Mouse (Mus musculus) left cerebral cortex, postnatal 36 days (tissue): ENCODE measurements at regions not wholly inside any gene's neighbourhood (a gene's known extent, or its start where the extent isn't known, plus 50 kb on each side); places are given as distances from the start of the nearest gene placed in this dataset.
"Not testable (repeated sequence)": the region's sequence is repeated elsewhere in the genome, so short reads cannot be mapped to it uniquely, and the experiment has no call there.

ENCODE experiments used
- DNase-seq, 2 experiments: peaks; one replicate each; pipeline ENCODE4 v3.0.0; 2021 to 2022; ENCODE audit warnings: low spot score in 2 of 2, mixed read lengths in 1 of 2
- intact Hi-C: fragments of 180-260 bp; cut with DNase I; formaldehyde crosslinking; loops from one replicate; pipeline ENCODE4 v1.15.1; 2025

DNA sequence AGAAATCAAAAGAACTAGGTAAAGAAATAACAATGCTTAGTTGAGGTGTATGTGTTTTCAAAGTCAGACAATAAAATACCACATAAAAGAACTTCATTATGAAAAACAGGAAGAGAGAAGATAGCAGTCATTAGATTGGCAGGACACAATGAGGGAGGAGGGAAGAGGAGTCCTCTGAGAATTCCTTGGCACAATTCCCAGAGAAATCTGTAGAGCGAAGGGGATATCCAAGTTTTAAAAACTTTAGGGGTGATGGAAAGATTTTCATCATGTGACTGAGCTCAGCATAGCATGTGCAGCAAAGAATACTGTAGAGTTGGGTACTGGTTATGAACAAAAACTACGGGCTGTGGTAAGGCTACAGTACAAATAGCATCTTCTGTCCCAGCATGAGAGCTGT, 141.3 kb upstream of the Ddhd1 start:
- no peak for DNase-seq
- intact Hi-C loops, result no loop called here

DNA sequence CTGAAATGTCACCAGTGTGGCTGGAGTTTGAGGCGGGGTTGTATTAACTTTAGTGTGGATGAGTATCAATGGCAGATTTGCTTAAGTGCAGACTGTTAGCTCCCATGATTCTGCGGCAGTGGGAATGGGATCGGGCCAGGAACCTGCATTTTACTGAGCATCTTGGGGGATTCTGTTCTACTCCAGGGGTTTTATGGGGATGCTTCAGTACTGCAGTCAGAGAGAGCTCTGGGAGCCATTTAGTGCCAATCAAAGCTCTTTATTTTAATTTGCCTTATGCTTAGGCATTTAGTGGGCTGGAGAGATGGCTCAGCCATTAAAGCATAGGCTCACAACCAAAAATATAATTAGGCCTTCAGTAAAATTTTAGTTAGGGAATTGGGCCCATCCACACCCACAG, 148.0 kb upstream of the Ddhd1 start:
- no peak for DNase-seq
- intact Hi-C loops, result no loop called here

DNA sequence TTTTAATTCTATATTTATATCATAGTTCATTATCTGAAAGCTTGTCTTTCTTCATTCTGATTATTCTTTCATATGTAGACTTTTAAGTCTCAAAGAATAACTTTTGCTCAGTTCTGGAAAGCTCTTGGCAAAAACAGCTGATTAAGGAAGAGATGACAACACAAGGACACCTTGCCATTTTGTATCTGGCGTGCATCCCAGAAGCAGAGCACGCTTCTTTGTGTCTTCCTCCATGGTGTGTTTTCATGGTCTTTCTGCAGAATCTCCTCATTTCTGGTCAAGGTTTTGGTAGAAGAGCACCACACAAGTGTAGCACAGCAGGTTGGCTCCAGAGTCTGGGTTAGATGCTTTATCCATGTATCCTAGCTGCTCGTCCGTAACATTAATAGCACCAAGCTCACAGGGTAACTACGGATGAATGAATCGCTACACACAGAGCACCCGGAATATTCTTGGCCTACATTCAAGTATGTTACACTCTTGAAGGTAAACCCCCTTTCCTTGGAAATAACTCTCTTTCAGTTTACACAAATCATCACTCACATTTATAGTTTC, 148.9 kb upstream of the Ddhd1 start:
- intact Hi-C loops, result no loop called here

DNA sequence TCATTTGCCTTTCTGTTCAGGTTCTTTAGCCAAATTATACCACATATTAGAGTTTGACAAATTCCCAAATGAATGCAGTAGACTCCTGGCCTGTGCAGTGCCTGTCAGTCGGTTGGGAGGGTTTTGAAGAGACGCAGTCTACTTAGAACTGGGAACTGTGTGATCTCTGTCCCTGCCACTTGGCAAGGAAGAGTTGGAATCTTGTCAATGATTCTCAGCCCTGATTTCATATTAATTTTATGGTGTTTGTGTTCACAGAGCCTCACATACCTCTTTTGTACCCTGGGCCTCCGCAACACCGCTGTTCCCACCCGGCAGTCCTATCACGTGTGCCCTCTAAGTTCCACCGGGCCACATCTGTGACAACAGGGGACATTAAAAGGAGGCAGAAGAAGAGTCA, 149.8 kb upstream of the Ddhd1 start:
- intact Hi-C loops, result no loop called here
- no peak for DNase-seq

More for the DNA sequence above, 148.9 kb upstream of the Ddhd1 start:
- DNase-seq, result no peak

DNA sequence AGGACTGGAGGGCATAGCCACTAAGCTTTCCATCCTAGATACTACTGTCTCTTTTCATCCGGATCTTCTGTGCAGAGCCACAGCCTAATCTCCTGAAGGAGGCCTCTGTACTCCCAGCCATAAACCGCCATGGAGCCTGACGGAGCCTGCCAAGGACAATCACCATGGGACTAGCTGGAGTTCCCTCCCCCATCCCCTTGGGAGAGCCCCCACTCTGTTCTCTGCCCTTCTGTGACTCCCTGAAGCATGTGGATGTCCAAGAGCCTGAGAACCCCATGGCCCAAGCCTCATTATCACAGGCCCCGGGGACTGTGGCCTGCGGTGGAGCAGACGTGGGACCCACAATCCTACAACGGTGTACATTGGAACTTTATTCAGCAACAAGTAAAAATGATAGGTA, 151.5 kb upstream of the Ddhd1 start:
- no peak for DNase-seq
- intact Hi-C loops, result no loop called here

DNA sequence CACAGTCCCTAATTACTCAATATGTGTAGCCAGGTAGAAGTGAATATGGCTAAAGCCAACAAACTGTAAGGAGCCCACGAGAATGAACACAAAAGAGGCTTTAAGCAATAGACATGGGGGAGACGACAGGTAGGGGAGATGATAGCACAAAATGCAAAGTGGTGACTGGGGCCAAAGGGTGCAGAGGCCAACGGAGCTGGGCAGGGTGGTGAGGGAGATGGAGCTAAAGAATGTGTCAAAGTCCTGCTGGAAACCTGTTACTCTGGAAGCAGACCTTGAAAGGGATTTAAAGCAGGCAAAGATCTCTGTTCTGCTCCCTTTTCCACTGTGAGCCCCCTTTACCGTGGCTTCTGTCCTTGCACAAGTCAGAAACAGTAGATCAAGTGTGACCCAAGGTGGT, 152.2 kb upstream of the Ddhd1 start:
- no peak for DNase-seq
- intact Hi-C loops, result no loop called here

DNA sequence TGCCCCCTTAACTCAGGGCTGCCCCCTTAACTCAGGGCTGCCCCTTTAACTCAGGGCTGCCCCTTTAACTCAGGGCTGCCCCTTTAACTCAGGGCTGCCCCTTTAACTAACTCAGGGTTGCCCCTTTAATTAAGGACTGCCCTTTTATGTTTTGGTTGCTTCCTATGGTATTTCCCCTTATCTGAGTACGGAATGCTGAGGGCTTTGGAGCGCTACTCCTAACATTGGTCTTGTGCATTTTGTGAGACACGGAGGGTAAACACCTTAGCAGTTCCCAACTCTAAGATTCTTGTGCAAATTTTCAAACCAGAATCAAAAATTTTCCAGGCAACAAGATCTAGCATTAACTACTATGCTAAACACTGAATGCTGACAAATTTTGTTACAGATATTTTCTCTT, 152.7 kb upstream of the Ddhd1 start:
- no peak for DNase-seq
- intact Hi-C loops, result no loop called here

DNA sequence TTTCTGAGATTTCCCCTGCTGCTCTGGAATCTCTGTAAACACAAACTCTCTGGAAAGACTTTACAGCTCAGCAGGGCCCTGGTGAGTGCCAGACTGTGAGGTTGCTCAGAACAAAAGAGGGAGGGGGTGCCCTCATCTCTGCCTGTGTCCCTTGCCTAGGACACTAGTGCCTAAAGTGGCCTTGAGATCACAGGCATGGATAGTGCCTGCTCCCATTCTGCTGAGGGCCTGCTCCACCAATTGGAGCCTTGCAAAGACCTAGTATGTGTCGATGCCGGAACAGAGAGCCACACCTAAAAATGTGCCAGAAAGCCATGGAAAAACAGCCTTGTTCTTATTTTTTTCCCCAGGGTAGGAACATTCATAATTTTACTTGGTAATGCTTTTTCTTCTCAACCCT, 157.7 kb upstream of the Ddhd1 start:
- DNase-seq, result no peak
- intact Hi-C loops, result no loop called here

DNA sequence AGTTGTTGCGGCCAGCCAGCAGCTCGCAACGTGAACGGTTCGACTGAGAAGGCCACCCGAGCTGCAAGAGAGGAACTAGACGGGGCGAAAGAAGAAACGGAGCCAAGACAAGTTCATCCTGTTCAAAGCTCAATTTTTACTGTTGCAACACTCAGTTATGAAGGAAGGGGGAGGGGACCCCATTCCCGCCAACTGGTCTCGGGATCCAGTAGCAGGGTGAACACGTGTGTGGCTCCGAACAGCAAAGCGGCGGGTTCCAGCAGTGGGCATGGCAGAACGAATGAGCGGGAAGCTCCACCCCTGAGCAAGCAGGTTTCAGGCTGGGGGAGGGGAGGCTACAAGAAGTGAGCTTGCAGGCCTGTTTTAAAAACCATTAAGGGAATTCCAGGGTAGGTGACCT, 158.7 kb upstream of the Ddhd1 start:
- DNase-seq, intact Hi-C loops: not testable (repeated sequence)

DNA sequence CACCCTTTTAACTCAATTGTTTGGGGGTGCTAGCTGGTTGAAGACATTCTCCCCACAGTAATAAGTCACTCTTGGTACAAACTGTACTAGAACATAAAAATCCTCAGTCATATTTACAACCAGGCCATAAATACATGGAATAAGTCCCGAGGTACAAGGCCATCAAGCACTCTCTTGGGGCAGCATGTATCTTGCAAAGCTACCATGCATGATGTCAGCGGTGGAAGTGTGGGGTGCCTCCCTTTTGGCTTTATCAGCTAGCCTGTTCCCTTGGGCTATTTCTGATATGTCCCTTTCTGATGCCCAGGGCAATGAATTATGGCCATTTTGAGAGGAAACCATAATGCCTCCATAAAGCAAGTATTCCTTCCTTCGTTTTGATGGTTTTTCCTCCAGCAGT, 159.8 kb upstream of the Ddhd1 start:
- DNase-seq, result no peak
- intact Hi-C loops, result no loop called here

DNA sequence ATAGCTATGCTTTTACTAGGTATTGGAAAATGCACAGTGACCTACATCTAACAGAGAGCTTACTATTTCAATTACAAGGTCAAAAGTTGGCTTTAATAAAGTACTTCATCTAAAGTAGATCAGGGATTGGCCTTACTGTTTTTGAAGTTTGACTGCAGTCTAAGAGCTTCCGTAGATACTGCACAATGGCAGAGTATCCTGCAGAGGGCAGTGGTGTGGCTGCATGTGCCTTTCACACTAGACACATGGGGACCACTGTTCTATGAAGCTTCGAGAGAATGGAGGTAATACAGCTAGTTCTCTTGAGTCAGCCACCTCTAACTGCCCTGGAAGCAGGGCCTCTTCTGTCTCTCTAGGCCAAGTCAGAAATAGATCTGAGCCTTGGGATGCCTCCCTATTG, 166.7 kb upstream of the Ddhd1 start:
- no peak for DNase-seq
- intact Hi-C loops, result no loop called here

DNA sequence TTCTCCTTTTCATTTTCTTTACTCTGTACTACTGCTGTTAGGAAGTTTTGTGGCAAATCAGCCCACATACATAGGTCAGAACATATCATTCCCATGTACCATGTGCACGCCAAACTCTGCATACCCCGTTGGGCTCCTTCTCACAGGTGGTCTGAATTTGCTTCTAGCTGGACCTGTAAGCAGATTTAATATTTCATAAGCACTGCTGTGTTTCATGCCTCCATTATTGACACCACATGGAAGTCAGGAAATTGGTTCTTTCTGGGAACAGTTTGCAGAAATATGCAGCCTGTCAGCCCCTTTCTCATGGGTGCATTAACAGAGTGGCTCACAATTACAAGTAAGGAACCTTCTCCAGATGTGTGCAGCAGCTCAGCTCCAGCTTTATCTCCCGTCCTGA, 168.1 kb upstream of the Ddhd1 start:
- no peak for DNase-seq
- intact Hi-C loops, result no loop called here

DNA sequence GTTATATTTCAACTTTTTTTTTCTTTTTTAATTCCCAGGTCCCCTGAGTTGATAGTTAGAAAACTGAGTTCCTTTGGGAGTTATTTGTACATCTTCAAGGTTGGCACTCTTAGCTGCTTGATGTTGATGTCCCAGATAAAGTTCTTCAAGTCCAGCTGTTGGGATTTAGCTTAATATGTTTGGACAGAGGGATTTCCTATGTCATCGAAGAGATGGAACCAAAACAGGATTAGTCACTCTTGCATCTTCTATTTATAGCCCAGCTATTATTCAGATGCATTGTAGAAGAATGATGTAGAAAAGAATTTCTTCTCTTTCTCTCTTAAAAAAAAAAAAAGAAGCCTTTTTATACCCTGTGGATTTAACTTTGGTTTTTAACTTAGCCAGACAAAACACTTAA, 169.2 kb upstream of the Ddhd1 start:
- DNase-seq, result no peak
- intact Hi-C loops, result no loop called here

DNA sequence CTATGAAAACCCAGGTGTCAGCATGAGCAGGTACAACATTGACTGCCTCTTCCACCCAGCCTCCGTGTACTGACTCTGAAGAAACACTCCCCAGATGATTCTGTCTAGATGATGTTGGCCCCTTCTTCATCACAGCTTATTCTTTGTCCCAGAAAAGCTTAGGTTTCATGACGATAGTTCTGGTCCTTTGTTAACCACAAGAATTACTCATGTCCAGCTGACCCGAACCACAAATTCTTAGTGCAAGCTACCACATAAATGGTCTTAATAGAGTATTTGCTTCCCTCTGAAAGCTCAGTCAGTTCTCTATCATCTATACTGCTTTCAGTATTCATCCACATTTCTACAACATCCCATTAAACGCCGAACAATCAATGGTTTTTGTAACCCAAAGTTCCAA, 172.5 kb upstream of the Ddhd1 start:
- intact Hi-C loops, result no loop called here

DNA sequence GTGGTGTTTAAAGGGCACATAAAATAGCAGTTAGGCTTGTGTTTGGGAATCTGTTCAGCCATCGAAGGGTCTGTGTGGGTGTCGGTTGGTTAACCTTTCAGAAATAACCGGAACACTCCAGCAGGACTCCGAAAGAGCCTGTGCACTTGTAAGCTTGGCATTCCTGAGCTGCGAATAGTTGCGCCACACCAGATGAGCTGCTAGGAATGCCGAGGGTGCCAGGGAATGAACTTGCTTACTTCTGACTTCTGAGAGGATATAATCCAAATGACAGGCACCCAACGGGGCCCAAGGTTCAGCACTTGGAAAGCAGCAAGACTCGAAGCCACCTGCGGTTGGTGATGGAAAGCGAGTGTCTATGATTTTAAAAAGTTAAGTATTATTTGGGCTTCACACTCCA, 179.1 kb upstream of the Ddhd1 start:
- intact Hi-C loops, result no loop called here
- DNase-seq, result no peak

More for the DNA sequence above, 172.5 kb upstream of the Ddhd1 start:
- DNase-seq, result no peak

DNA sequence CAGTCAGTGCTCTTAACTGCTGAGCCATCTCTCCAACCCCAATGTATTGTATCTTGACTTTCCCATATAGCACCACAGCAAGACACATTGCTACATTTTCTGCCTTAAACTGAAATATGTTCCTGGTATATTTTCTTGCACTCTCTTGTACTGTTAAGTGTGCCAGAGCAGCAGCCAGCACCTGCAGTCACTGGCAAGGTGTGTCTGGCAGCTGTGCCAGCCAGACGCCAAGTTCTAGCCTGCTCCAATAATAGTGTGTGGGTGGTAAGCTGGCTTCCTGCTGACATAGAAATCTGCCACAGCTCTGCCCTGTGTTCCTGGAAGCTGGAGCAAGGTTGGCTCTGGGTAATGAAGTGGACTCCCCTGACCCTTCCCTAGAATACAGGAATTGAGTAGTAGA, 185.9 kb upstream of the Ddhd1 start:
- intact Hi-C loops, result no loop called here
- DNase-seq, result peak in 1 of 2 experiments; percentile 8

DNA sequence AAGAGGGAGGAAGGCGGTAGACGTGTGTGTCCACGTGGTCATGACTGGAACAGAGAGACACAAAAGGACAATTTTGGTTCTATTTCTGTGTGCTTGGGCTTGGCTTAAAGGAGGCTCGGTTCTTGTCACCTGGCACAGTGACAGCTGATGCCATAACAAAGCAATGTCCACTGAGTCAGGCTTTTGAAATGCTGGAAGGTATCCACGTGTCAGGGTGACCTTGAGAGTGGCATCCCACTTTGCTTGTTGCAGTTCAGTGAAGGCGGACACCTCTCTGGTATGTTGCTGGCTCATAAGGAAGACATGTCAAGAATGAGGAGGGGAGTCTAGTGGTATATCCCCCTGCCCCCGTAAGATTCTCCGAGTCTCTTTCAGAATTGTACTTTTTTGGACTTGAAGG, 192.6 kb upstream of the Ddhd1 start:
- DNase-seq, result no peak
- intact Hi-C loops, result no loop called here

DNA sequence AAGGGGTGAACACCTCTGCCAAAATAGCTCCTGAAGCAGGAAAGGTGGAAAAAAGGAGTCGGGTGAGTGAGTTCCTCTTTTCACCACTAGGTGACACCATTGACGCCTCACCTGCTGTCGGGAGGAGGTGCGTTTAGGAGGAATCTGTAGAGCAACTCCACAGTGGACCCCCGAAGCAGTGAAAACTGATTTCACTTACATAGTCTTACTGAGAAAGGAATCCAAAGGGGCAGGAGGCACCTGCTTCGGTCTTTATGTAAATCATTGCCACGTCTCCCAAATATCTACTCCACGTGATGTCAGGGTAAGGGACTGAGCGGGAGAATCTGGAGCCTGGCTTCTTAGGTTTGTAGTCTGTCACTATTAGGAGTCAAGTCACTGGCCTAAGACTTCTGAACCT, 220.5 kb upstream of the Ddhd1 start:
- peak; percentile 11 to 21 for DNase-seq
- intact Hi-C loops, result loop anchor here (10.0 kb wide), 2 partner anchors 686 to 846 kb away; no protein-coding TSS in a partner anchor

DNA sequence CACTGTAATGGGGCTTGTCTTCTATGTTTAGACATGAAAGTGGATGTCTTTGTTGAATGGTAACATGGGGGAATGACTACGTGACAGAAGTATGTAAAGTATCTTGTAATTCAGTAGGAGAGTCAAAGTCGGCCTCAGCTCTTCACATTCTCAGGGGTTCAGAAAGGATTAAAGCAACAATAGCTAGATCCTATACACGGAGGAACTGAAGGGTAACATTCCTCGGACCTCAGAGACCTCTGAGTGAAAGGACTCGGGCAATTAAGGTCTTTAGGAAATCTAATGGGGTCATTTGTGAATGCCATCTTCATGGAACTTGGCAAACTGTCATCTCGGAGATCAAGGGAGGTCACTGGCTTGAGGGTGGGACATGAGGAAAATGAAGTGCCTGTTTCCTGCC, 262.8 kb upstream of the Ddhd1 start:
- no peak for DNase-seq
- intact Hi-C loops, result no loop called here

DNA sequence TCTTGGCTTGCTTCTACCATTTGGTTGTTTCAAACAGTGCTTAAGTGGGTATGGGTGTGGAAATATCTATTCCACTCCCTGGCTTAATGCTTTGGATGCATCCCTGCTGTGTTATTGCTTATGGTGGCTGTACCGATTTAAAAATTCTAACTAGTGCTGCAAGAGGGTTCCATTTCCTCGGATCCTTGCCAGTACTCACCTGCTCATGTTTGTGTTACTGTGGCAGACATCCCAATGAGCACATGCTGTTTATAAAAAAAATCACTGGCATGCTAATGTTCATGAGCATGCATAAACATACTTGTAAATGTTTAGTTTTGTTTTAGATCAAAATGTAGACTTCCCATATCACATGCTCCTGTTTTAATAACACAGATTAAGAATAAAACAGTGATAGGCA, 285.6 kb upstream of the Ddhd1 start:
- no peak for DNase-seq
- intact Hi-C loops, result no loop called here

DNA sequence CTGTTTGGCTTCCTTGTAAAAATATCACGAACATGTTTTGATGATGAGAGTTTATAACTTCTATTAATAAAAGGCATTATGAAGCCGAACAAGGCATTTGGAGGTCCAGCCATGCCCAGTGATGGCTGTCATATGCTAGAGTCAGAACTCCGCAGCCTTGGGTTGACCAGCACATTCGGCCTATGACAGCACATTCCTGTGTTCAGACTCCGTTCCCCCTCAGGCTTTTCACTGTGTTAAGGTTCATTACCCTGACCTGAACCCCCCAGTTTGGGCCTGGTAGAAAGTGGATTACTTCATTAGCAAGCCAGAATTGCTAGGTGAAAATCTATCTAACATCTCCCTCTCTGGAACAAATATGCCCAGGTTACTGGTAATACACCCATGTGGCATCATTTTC, 286.2 kb upstream of the Ddhd1 start:
- no peak for DNase-seq
- intact Hi-C loops, result no loop called here

DNA sequence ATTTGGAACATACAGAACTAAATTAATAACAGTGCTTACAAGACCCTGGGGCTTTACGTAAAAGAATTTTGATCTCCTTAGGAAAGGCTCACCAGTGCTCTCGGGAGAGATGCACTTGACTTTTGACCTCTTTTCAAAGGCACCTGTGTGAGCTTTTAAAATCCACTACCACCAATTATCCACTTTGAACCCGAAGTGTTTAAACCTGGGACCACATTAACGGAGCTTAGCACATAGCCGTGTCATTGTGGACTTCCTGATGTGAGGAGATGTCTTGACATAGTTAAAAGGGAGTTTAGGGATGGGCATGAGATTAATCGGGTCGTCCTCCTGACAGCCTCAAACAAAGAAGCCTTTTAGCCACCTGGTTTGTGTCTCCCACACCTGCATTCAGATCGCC, 286.6 kb upstream of the Ddhd1 start:
- intact Hi-C loops, result no loop called here
- DNase-seq, result no peak

DNA sequence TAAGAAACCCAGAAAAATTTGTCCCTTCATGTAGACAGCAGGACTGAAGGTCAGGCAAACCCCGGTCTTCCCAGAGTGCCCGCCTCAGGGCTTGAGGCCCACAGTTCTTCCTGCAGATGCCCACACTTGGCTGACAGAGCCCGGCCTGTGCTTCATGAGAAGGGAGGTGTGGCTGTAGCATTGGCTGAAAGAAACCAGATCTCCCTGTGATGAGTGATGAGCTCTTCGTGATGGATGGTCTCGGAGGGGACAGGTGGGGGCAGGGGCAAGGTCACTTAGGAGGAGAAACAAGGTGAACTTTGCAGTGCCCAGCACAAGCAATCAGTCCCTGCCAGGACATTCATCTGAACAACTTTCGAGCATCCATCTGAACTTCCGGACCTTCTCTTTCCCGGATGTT, 298.7 kb upstream of the Ddhd1 start:
- no peak for DNase-seq
- intact Hi-C loops, result no loop called here
